Mouse (Mus musculus): Measurements from ENCODE around the gene Osbpl9.
A peak's percentile ranks its signal among the peaks of the same experiment; 100 is the strongest.

The Osbpl9 gene

GRCm38 (mm10) chr4:109204416-109204815 lies 2.3 kb upstream of the Osbpl9 start:
- peak in 1 of 2 experiments; percentile 37 for DNase-seq

- DNase-seq, result no peak
Measured at GRCm38 (mm10) chr4:109203931-109204330, 1.9 kb upstream of the Osbpl9 start.

GRCm38 (mm10) chr4:109199069-109199468 lies 3.0 kb downstream of the Osbpl9 start:
- no peak for DNase-seq

- peak in 1 of 2 experiments; percentile 18 for DNase-seq
Measured at GRCm38 (mm10) chr4:109195900-109196629, 6.0 kb downstream of the Osbpl9 start.

- DNase-seq, result no peak
Measured at GRCm38 (mm10) chr4:109193886-109194285, 8.2 kb downstream of the Osbpl9 start.

- no peak for DNase-seq
Measured at GRCm38 (mm10) chr4:109191598-109191997, 10.5 kb downstream of the Osbpl9 start.

GRCm38 (mm10) chr4:109185616-109186405 lies 16.3 kb downstream of the Osbpl9 start:
- no peak for DNase-seq

GRCm38 (mm10) chr4:109175677-109176076 lies 26.4 kb downstream of the Osbpl9 start:
- DNase-seq, result no peak

GRCm38 (mm10) chr4:109173775-109174440 lies 28.2 kb downstream of the Osbpl9 start:
- DNase-seq, result peak in 1 of 2 experiments; percentile 38

GRCm38 (mm10) chr4:109173369-109173768 lies 28.7 kb downstream of the Osbpl9 start:
- DNase-seq, result no peak

GRCm38 (mm10) chr4:109165521-109166173 lies 36.4 kb downstream of the Osbpl9 start:
- peak; percentile 87 to 94 for DNase-seq

GRCm38 (mm10) chr4:109156481-109157261 lies 45.4 kb downstream of the Osbpl9 start:
- peak in 1 of 2 experiments; percentile 34 for DNase-seq

- no peak for DNase-seq
Measured at GRCm38 (mm10) chr4:109156073-109156472, 46.0 kb downstream of the Osbpl9 start.

GRCm38 (mm10) chr4:109150214-109150613 lies 51.9 kb downstream of the Osbpl9 start:
- DNase-seq, result peak; percentile 30 to 65

GRCm38 (mm10) chr4:109149411-109149810 lies 52.7 kb downstream of the Osbpl9 start:
- no peak for DNase-seq

GRCm38 (mm10) chr4:109147278-109148038 lies 54.6 kb downstream of the Osbpl9 start:
- DNase-seq, result peak; percentile 67 to 78

- no peak for DNase-seq
Measured at GRCm38 (mm10) chr4:109143091-109143490, 59.0 kb downstream of the Osbpl9 start.

GRCm38 (mm10) chr4:109138551-109138950 lies 63.5 kb downstream of the Osbpl9 start:
- peak; percentile 57 to 70 for DNase-seq

- no peak for DNase-seq
Measured at GRCm38 (mm10) chr4:109136475-109137125, 65.5 kb downstream of the Osbpl9 start.

GRCm38 (mm10) chr4:109134955-109135354 lies 67.1 kb downstream of the Osbpl9 start:
- DNase-seq, result no peak

All from kidney, postnatal 36 days (tissue).